Mouse (Mus musculus) megakaryocyte progenitor cell, adult 5-6 weeks (primary cell): ENCODE measurements around the gene Abca2. TPM values are rescaled to one million over a fixed set of nuclear protein-coding genes. Genes with fewer than 3 reads are reported as not detected.

Source experiments
- ATAC-seq: replicated peaks from 2 replicates; pipeline ENCODE4 v1.8.0; 2016; ENCODE audit warnings: mild to moderate bottlenecking, moderate TSS enrichment, inconsistent platforms; ENCODE audit not compliant: poor library complexity
- total RNA-seq, 2 experiments: library from RNA; stranded (forward) in 1 of 2; stranded (reverse) in 1 of 2; fragments of 157-497, 149-512 nt in 1 of 2; fragments of 200-1000 nt in 1 of 2; gene quantifications; 2 replicates each; pipeline versions ENCODE4 v1.2.3 to v1.2.4; 2015 to 2017

Gene Abca2
- total RNA-seq, 2 experiments from 2014 or later: 29.5 to 70.5 TPM

GRCm38 (mm10) chr2:25423626-25424025 is 4.9 kb upstream of the Abca2 start:
- ATAC-seq: no peak

- no peak for ATAC-seq
Observed at GRCm38 (mm10) chr2:25425481-25425880, 3.0 kb upstream of the Abca2 start.

DNA sequence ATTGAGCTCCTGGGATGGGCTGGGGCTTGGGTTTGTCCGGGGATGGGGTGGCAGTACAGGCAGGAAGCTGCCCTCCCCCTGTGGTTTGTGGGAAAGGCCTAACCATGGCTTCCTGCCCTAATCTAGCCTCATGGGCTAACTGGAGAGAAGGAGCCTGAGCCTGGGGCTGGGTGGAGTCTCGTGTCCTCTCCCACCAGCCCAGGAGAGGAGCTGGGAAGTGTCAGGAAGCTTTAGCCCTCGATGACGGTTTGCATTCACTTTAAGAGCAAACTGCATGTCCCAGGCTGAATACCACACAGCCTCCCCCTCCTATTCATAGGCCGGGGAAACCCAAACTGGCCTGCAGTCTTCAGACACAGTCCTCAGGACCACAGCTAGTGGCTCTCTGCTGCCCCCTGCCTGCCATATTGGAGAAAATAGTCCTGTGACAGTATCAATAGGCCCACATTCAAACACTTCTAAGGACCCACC is 1.7 kb upstream of the Abca2 start:
- ATAC-seq: peak; percentile 51

DNA sequence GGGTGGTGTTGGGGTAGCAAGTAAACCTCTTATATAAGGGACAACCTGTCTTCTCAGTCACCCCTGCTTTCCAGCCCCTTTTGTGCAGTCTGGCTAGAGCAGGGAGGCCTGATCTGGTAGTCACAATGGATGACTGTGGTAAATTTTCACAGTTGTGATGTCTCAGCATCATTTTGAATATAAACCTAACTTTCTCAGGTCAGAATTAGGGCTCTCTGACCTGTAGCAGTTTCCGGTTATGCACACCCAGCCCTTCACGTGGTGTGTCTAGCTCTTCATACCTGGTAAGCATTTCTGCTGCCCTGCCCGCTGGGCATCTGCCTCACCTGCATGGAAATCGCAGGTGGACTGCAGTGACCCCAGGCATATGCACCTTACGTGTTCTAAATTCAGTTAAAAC is 1.2 kb upstream of the Abca2 start:
- ATAC-seq: no peak

DNA sequence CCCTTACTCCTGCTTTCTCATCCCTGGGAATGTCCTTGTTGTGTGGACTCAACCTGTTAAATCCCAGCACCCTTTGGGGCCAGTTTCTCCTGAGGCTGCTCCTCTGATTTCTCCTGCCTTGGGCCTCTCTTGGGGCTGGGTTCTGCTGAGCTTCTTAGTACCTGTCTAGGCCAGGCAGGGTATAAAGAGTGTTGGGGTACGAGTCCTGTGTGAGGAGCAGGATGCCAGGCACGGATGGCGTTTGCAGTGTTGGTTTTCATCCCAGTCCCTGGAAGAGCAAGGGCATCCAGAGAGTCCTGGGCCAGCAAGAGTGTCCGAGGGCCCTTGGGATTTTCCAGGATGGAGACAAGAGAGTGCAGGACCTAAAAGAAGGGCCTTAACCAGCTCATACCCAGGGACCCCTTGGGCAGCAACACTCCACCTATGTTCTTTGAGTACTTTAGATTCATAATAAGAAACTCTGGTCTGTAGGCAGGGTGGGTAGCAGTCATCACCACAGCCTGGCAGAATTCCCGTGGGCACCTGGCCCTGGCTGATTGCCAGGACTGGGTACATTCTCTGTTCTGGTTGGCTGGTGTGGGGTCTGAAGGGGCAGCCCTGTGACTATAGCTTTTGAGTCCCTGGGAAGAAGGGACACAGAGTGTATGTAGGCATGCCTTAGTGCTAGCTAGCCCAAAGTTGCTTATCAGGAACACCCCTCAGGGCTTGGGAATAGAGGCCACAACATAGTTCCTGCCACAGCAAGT is 1.1 kb downstream of the Abca2 start:
- ATAC-seq: no peak

GRCm38 (mm10) chr2:25430395-25431233 is 2.1 kb downstream of the Abca2 start:
- no peak for ATAC-seq

GRCm38 (mm10) chr2:25431308-25431855 is 2.9 kb downstream of the Abca2 start:
- ATAC-seq: no peak

GRCm38 (mm10) chr2:25432326-25433098 is 4.0 kb downstream of the Abca2 start:
- ATAC-seq: peak; percentile 60

DNA sequence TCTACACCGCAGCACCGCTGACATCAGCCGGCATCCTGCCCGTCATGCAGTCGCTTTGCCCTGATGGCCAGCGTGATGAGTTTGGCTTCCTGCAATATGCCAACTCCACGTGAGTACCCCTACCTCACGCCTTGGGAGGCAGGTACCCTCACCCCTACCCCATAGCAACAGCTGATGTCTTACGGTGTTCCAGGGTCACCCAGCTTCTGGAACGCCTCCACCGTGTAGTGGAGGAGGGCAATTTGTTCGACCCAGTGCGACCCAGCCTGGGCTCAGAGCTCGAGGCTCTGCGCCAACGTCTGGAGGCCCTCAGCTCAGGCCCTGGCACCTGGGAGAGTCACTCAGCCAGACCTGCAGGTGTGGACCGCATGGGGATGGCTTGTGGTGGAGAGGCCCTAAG is 4.6 kb downstream of the Abca2 start:
- ATAC-seq: no peak

GRCm38 (mm10) chr2:25434292-25434691 is 5.8 kb downstream of the Abca2 start:
- ATAC-seq: no peak

GRCm38 (mm10) chr2:25436286-25436820 is 7.8 kb downstream of the Abca2 start:
- ATAC-seq: no peak

- ATAC-seq: no peak
Observed at GRCm38 (mm10) chr2:25441067-25441466, 12.6 kb downstream of the Abca2 start.

- no peak for ATAC-seq
Observed at GRCm38 (mm10) chr2:25442682-25443081, 14.2 kb downstream of the Abca2 start.

DNA sequence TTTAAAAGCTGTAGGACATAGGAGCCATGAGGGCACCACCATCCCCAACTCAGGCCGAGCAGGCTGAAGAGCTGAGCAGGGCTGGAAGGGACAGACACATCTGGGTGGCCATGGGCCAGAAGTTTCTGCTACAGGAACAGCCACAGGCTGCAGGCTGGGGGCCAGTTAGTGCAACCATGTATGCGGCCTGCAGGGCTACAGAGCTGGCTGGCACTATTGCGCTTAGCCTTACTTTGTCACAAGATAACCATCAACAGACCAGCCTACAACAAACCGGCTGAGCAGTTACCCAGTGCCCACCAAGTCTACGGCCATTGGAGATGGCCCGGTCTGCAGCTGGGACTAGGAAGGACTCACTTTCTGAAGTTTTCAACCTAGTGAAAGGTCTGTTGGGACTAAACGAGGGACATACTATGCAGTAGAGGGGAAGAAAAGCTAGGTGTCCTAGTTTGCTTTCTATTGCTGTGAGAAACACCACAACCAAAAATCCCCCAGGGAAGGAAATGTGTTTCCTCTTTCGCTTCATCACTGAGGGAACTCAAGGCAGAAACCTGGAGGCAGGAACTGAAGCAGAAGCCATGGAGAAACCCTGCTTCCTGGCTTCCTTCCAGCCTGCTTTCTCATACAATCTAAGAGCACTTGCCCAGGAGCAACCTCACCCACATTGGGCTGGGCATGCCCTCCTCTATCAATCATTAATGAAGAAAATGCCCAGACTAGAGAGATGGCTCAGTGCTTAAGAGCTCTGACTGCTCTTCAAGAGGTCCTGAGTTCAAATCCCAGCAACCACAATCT is 22.5 kb downstream of the Abca2 start:
- peak; percentile 70 for ATAC-seq

DNA sequence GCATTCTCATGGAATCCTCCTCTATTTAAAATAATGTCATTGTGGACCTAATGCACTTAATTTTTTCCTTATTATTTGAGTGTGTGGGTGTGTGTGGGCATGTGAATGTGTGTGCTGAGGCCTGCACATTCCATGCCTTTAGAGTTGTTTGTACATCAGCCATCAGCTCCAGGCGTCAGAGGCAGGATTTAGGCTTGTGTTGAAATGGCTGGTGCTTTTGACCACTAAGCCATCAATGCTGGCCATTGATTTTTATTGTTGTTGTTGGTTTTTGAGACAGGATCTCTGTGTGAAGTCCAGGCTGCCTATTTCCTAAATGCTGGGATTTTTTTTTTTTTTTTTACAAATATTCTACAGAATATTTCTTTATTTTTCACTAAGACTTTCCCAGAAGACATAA is 24.4 kb downstream of the Abca2 start:
- ATAC-seq: no peak

DNA sequence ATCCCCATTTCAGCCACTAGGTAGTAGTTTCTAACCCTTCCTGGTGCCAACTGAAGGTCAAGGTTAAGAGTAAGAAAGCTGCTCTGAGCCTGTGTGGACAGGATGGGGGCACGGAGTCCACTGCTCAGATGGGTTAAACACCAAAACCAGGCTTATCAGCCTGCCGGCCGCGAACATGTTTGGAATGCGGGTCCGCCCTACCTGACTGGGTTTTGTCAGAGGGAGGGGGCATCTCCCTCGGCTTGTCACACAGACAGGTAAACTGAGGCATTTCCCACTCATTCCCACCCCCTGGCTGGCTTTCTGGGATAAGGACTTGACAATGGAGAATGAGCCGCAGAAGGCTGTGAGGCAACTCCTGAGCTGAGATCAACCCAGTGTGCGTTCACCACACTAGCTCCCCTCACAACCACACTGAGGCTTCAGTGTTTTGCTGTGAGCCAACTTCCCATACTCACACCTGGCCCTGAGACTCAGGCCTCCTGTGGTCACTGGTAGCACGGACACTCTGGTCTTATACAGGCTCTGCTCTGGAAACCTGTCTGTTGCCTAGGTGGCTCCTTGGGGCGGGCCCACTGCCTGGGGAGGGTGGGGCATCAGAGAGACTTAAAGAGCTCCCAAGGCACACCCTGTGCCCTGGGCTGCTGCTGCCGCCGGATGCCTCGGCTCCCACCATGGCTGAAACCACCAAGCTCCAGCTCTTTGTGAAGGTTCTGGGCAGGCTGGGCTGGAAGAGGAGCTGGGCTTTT is 27.9 kb downstream of the Abca2 start, which contains the start of gene Clic3:
Clic3 (plus strand) TSS at position 634 of the 749 bp plus-strand sequence.
- ATAC-seq: no peak

GRCm38 (mm10) chr2:25457022-25457896 is 28.8 kb downstream of the Abca2 start:
- no peak for ATAC-seq

DNA sequence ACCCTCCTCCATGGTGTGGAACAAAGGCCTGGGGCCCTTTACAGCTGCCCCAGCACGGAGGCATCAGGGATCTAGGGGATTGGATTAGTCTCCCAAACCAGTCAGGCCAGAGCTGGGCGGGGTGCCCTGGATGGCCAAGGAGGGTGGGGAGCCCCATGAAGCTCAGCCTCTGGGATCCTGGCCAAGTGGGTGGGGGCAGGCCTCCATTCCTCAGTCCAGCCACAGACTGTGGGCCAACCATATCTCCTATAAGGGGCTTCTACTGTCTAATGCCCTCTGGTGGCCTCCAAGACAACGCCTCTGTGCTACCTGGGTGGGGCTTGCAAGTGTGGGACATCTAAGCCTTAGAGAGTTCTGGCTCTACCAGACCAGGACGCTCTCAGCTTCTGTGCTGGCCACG is 30.4 kb downstream of the Abca2 start:
- peak; percentile 32; the same call in 1 of the 2 replicates for ATAC-seq
